Mouse (Mus musculus) embryo, embryonic 10.5 days (tissue): Measurements from ENCODE around the gene Plod1.

Experiments
- DNase-seq: peaks from one replicate; pipeline ENCODE4 v3.0.0-alpha.2; 2015; ENCODE audit warnings: low spot score

Plod1 gene

GRCm38 (mm10) chr4:147936331-147936954, at the start of gene Plod1:
Plod1 (minus strand) TSS chr4:147936767.
- DNase-seq: peak; percentile 79

GRCm38 (mm10) chr4:147985205-147986132, 48.9 kb upstream of the Plod1 start, which contains the start of gene Nppb:
Nppb (plus strand) TSS chr4:147985788.
- peak; percentile 75 for DNase-seq

GRCm38 (mm10) chr4:147979441-147979860, 42.9 kb upstream of the Plod1 start:
- DNase-seq: no peak

GRCm38 (mm10) chr4:147978391-147978790, 41.8 kb upstream of the Plod1 start:
- no peak for DNase-seq

- DNase-seq: no peak
Measured at GRCm38 (mm10) chr4:147977726-147978125, 41.2 kb upstream of the Plod1 start.

GRCm38 (mm10) chr4:147976237-147976636, 39.7 kb upstream of the Plod1 start:
- DNase-seq: no peak

- DNase-seq: no peak
Measured at GRCm38 (mm10) chr4:147969337-147969736, 32.8 kb upstream of the Plod1 start.

- DNase-seq: no peak
Measured at GRCm38 (mm10) chr4:147968816-147969215, 32.2 kb upstream of the Plod1 start.

GRCm38 (mm10) chr4:147965712-147966111, 29.1 kb upstream of the Plod1 start:
- no peak for DNase-seq

GRCm38 (mm10) chr4:147963623-147964022, 27.1 kb upstream of the Plod1 start:
- no peak for DNase-seq

GRCm38 (mm10) chr4:147962781-147963180, 26.2 kb upstream of the Plod1 start:
- no peak for DNase-seq

GRCm38 (mm10) chr4:147959881-147960831, 23.6 kb upstream of the Plod1 start:
- DNase-seq: peak; percentile 92

GRCm38 (mm10) chr4:147957141-147957540, 20.6 kb upstream of the Plod1 start:
- peak; percentile 75 for DNase-seq

- peak; percentile 80 for DNase-seq
Measured at GRCm38 (mm10) chr4:147953590-147953989, 17.0 kb upstream of the Plod1 start.

GRCm38 (mm10) chr4:147947511-147947910, 10.9 kb upstream of the Plod1 start:
- no peak for DNase-seq

- DNase-seq: no peak
Measured at GRCm38 (mm10) chr4:147943005-147943404, 6.4 kb upstream of the Plod1 start.

- no peak for DNase-seq
Measured at GRCm38 (mm10) chr4:147941045-147942020, 4.8 kb upstream of the Plod1 start.

- DNase-seq: peak; percentile 93
Measured at GRCm38 (mm10) chr4:147940576-147941044, 4.0 kb upstream of the Plod1 start, which contains the start of gene 2510039O18Rik. 2510039O18Rik (plus strand) TSS chr4:147940895.

GRCm38 (mm10) chr4:147940111-147940510, 3.5 kb upstream of the Plod1 start:
- DNase-seq: peak; percentile 44
